Mouse (Mus musculus) mesoderm, embryonic 11.5 days (tissue): Measurements from ENCODE around the gene Pde4c.

Experiments used
- DNase-seq: peaks from one replicate; pipeline ENCODE4 v3.0.0-alpha.2; 2012; ENCODE audit warnings: low read depth, low spot score

Gene Pde4c

DNA sequence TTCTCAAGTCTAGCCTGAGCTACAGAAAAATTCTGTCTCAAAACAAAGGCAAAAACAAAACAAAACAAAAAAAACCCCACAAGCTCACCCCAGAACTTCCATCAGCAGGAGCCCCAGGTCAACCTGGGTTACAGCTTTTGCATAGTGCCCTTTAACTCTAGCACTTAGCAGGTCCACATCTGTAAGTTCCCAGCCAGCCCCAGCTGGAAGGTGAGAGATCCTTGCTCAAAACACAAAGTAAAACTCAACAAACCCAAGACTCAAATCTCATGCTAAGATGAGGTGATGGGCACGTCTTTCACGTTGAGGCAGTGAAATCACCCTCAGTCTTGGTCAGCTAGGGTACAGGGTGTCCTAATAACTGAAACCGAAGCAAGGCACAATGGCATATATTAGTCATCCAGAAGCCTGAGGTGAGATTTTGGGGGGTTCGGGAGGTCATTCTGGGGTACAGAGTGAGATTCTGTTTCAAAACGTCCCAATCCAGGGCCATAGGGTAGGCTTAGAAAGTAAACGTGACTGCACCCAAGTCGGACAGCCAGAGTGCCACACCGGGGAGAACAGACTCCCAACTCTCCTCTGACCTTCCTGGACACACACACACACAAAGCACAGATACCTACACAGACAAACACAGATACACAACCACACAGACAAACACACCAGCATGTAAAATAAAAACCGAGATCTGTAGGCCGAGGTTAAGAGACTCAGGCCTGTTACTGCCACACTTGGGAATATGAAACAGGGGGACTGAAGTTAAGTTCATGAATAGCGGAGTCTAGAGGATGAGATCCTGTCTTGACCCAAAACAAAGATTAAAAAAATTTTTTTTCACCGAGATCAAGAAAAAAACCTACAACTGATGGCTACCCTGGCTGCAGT, 25.9 kb upstream of the Pde4c start:
- no peak for DNase-seq

DNA sequence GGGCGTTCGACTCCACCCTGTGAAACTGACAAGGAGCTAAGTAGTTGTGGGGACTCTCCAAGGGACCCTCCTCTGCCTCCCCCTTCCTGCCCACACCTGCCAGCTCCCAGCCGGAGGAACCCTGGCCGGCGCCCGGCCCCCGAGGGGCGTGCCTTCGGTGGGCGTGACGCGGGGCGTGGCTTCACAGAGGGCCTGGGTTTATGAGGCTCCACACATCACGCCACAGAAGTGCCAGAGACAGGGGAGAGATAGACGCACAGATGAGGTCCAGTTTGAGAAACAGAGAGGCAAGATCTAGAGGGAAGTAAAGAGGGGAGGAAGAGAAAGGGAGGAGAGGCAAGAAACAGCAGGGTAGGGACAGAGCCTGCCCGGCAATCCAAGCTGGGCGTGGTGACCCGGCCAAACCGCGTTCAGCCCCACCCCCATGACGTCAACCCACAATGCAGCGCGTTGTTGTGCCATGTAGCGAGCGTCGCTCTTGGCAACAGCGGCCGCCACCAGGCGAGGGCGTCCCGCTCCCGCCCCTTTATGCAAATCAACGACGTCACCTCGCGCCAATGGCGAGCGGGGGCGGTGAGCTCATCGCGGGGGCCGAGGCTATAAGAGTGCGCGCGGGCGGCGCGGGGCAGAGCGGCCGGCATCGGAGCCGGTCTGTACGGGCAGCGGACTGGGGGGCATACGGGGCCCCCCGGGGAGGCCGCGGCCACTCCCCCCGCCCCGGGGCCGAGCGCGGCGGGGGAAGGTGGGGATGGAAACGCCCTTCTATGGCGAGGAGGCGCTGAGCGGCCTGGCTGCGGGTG, 25.0 kb upstream of the Pde4c start, which contains the start of gene Jund:
Jund (plus strand) TSS at position 640 of the 800 bp plus-strand sequence.
- DNase-seq, result peak; percentile 100

DNA sequence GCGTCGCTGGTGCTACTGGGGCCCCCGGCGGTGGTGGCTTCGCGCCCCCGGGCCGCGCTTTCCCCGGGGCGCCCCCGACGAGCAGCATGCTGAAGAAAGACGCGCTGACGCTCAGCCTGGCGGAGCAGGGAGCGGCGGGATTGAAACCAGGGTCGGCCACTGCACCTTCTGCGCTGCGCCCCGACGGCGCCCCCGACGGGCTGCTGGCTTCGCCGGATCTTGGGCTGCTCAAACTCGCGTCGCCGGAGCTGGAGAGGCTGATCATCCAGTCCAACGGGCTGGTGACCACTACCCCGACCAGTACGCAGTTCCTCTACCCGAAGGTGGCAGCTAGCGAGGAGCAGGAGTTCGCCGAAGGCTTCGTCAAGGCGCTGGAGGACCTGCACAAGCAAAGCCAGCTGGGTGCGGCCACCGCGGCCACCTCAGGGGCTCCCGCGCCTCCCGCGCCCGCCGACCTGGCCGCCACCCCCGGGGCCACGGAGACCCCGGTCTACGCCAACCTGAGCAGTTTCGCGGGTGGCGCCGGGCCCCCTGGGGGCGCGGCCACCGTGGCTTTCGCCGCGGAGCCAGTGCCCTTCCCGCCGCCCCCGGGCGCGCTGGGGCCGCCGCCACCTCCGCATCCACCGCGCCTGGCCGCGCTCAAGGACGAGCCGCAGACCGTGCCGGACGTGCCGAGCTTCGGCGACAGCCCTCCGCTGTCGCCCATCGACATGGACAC, 24.2 kb upstream of the Pde4c start:
- no peak for DNase-seq

DNA sequence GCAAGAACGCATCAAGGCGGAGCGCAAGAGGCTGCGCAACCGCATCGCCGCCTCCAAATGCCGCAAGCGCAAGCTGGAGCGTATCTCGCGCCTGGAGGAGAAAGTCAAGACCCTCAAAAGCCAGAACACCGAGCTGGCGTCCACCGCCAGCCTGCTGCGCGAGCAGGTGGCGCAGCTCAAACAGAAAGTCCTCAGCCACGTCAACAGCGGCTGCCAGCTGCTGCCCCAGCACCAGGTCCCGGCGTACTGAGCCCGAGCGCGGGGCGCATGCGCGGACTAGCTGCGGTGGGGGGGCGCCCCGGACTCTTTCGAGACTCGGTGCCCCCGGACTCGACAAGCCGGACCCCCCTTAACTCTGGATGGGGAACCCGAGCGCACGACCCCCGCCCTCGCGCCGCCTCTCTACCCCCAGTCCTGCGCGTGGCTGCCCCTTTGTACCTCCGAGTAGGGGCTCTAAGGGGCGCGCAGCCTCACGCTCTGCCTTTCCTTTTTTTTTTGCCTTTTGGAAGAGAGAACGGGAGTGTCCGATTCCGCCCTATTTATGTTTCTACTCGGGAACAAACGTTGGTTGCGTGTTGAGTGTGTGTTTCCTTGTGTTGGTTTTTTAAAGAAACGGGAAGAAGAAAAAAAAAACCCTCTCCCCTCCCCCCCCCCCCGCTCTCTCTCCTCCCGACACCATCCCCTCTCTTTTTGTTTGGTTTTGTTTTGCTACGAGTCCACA, 23.5 kb upstream of the Pde4c start:
- DNase-seq, result peak; percentile 87

DNA sequence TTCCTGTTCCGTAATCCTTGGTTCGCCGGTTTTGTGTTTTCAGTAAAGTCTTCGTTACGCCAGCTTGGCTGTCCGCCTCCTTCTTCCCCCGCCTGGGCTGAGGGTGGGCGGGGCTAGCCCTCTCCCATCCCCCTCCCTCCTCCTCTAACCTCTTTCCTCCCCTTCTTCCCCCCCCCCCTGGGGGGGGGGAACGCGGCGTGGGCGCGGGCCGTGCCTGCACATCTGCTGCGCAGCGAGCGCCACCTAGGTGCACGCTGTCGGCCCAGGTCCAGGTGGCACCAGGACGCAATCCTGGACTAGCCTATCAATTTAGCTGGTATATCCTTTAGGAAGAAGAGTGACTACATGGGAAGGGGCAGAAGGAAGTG, 23.0 kb upstream of the Pde4c start:
- peak; percentile 94 for DNase-seq

DNA sequence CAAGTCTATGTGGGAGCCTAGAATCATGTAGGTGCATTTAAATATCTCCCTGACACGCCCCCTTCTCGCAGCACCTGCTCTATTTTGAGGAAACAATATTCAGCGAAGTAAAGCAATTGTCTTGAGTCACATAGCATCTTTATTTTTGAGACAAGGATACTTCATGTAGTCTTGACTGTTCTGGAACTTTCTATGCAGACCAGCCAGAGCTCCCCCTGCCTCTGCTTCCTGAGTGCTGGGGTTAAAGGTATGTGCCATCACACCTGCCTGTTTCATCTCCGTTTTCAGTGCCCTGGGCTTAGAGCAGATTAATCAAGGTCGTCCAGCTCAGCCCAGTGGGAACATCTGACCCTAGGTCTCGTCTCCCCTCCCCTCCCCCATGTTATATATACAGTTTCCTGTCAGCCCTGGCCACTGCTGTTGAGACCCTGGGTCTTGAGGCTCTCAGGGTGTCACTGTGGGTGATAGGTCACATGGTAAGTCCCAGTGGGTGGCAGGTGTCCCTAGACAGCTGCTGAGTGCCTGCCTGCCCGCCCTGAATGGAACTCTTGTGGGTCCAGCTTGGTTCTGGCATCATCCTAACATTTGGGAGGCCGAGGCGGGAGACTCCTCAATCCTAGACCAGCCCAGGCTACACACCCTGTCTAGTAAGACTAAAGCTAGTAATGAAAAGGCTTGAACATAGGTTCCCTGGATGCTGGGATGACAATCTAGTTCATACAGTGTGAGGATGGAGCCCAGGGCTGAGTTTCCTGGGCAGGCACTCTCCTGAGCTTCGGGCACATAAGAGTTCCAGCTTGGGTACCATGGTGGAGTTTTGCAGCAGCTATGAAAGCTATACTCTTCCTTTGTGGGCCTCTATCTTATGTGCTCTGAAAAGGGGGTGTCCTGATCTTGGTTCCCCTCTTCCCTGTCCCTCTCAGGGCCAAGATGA, 22.2 kb upstream of the Pde4c start:
- no peak for DNase-seq

DNA sequence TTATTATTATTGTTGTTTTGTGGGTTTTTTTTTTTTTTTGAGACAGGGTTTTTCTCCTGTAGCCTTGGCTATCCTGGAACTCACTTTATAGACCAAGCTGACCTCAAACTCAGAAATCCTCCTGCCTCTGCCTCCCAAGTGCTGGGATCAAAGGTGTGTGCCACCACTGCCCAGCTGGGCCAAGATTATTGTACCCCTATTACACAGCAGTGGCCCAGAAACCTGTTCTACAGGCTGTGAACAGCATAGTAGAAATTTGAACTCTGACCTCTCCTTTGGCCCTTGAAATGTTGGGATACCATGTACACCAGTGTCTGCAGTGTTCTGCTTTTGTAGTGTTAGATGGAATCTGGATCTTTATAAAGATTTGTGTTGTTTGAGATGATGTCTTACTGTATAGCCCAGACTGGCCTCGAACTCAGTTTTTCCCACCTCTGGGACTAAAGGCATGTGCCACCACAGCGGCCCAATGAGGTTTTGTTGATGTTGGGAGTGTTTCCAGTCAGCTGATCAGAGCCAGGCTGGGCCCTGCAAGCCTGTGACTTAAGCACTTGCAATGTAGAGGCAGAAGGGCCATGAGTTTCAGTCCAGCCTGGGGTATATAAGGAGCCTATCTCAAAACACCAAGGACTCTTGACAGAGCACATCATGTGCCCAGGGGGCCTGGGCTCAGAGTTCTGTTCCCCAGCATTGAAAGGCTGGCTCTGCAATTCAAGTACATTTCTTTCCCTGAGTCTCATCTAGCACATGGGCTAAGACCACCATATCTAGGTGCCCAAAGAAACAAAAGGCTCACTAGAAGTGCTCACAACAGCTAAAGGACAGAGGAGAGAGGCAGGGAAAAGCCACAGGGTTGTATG, 21.3 kb upstream of the Pde4c start:
- DNase-seq, result no peak

DNA sequence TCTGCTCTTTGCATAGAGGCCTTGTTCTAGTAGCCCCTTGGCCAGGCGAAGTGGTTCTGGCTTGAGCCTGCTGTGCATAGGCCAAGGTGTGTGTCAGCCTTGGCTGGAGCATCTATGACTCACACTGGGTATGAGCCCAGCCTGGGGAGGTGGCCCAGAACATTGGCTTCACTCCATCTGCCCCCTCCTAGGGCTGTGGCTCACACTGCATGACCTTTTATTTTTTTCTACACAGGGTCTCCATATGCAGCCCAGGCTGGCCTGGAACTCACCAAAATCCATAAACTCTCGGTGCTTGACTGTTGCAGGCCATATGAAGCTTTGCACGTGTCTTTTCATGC, 20.7 kb upstream of the Pde4c start:
- no peak for DNase-seq

DNA sequence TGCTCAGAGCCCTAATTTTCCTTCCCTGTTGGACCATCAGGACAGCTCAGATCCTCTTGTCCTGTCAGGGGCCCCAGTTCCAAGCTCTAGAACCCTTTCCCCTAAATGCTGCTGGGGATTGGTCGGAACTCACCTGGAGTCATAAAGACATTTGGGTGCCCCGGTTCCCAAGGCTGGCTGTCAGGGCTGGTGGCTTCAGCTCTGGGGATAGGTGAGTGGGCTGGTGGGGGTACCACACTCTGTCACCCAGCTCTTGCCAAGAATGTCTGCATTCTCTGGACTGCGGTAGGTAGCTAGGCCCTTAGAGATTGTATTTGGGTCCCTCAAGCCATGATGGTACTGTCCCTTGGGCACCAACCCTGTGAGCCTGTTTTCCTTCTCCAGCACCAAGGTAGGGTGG, 20.2 kb upstream of the Pde4c start, which contains the start of gene Iqcn:
Iqcn (plus strand) TSS at position 171 of the 400 bp plus-strand sequence.
- DNase-seq, result no peak

DNA sequence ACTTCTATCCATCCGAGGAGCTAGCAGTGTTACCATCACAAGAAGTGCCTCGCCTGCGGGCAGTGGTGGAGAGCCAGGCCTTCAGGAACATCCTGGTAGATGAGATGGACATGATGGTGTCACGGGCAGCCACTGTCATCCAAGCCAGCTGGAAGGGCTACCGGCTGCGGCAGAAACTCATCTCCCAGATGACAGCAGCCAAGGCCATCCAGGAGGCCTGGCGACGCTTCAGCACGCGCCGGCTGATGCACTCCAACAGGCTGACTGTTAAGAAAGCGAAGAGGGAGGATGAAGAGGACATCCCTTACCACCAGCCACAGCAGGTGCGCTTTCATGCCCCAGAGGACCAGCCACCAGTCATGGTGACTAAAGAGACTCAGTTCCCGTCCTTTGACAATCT, 15.2 kb upstream of the Pde4c start:
- DNase-seq, result no peak

DNA sequence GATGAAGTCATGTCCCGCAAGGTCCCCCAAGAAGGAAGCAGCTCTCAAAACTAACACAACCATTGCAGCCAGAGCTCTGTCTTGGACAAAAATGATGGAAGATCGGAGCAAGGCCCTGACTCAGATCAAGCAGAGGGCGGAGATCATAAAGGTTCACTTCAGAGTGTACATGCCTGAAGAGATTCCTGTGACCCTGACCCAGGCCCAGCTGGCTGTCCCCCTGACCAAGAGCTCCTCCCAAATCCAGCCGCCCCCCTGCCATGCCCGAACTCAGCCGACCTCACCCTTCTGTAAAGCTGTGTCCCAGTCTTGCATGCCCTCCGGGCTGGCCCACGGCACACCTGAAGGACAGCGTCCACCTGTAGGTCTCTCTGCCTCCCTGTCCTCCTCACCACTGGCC, 13.7 kb upstream of the Pde4c start:
- no peak for DNase-seq

DNA sequence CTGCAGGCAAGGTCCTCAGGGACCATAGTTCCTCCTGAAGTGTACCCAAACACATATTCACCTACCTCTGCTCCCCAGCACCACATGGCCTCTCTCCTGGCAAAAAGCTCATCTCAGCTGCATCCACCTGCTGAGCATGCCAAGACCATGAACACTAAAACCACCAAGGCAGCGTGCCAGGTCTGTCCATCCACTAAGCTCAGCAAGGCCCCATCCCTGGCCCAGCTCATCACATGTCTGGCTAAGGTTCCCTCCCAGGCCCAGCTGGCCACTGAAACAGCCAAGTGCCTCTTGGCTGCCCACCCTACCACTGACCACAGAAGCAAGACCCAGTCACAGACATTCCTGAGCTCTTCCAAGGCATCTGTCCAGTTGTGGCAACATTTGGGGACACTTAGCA, 13.2 kb upstream of the Pde4c start:
- DNase-seq, result no peak

DNA sequence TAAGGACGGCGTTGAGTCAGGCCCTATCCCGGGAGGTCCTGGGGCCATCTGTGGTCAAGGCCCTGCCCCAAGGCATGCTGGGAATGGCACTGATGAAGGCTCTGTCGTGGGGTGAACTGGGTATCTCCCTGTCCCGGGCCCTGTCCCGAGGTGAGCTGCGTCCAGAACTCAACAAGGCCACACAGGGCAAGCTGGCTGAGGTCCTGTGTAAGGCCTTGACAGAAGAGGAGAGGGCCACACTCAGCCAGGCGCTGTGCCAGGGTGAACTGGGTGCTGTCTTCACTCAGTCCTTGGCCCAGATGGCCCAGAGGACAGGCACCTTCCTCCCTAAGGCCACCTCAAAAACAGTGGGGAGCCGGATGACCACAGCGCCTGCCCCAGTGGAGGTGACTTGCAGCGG, 12.5 kb upstream of the Pde4c start:
- no peak for DNase-seq

DNA sequence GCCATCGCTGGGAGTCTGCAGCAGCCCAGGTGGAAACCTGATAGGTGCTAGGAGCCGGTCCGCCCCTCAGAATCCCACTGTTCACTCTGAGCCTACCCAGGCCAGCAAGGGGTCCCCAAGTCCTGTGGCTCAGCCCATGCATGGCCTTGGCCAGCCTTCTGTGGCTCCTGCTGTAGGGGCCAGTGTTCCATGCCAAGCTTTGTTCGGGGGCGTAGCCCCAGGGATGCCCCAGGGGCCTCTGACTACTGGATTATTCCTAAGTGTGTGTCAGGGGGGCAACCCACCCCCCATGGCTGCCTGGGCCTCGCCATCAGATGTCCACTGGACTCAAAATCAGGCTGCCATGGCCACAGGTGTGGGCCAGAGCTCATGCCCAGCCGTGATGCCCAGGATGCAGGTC, 9.5 kb upstream of the Pde4c start:
- no peak for DNase-seq

DNA sequence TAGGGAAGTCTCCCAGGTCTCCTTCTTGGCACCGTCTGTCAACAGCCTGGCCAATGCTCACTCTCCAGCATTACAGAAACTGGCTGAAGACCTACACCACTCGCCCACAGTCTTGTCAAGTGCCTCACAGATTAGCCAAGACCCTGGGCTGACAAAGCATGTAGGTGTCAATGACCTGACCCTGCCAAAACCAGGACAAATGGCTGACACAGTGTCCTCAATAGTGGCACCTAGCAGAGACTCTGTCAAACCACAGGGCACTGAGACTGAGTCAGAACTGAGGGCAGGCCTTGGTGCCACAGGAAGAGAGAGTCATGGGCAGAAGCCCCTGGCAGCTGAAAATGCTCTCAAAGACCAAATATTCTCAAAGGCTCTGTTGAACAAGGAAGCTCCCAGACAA, 8.4 kb upstream of the Pde4c start:
- no peak for DNase-seq

DNA sequence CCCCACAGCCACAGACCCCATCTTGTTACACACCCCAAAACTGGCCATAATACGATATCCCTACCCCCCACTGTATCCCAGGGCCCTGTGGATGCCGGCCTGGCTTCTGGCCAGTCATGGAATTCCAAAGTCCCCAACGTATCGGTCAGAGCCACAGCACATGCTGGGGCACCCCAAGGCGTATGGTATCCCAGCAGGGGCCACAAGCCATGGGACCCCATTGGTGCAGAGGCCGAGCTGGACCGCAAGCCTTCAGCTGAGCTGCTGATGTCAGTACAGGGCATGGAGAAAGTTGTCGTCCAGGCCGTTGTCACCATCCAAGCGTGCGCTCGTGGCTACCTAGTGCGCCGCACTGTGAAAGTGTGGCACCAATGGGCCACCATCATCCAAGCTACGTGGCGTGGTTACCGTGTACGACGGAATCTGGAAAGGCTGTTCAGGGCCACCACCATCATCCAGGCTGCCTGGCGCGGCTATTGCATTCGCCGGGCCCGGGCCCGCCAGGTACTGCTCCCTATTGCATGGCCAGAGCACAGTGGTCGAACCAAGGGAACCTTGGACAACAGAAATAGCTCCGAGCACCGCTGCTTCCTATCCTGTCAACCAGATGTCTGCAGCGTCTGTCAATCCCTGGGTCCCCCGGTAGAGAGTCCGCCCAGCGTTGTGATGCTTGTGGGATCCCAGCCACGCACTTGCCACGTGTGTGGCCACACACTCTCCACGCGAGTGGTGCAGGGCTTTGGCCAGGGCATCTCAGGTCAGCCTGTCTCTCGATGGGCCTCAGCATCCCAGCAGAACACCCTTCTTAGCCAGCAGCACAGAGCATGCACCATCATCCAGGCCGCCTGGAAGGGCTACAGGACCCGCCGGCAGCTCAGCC, 6.8 kb upstream of the Pde4c start:
- DNase-seq, result no peak

DNA sequence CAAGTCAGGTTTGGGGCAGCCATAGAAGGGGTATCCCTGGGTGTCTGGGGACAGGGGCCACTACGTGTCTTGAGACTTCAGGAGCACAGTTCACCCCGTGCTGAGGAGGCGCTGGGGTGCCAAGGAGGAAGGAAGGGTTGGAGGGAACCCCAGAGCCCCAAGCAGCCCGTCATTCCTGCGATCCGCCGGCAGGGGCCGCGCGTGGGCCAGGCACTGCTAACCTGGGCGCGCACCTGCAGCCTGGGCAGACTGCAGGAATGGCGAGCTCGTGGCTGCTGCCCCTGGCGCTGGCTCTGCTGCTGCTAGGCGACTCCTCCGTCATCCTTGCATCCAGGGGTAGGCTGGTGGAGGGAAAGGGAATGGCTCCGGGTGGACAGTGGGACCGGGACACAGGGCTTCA, 5.2 kb upstream of the Pde4c start, which contains the start of gene Gm3336:
Gm3336 (plus strand) TSS at position 247 of the 400 bp plus-strand sequence.
- peak; percentile 56 for DNase-seq

DNA sequence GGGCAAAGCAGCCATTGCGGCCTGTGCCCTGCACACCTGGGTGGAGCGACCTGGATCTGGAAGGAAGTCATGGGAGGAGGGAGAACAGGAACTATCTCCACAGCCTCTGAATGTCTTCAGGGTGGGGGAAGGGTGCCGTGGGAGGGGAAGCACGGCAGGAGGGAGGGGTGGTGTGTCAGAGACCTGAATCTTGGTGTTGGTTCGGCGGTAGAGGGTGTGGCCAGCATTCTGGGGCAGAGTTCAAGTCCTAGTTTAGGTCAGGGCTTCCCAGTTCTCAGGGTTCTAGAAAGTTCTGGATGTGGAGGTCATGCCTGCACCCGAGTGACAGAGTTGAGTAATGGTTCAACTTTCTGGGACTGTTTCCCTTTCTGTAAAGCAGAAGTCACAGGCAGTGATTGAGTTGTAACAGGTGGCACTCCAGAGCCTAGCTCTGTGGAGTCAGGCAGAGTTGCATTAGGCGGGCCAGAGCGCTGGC, 3.7 kb upstream of the Pde4c start:
- no peak for DNase-seq
